Mouse (Mus musculus): ENCODE results near the gene Cdk6. TPM values are rescaled to one million over a fixed set of nuclear protein-coding genes. Genes with fewer than 3 reads are reported as not detected.

The Cdk6 gene
- 10 to 100 TPM; 55.5 to 56.4 TPM for total RNA-seq (2023)

GRCm38 (mm10) chr5:3341111-3341911 lies at the start of gene Cdk6:
TSS of gene Cdk6 (plus strand) at chr5:3341485.

GRCm38 (mm10) chr5:3543629-3544479 lies 202.6 kb downstream of the Cdk6 start, which contains the start of gene Fam133b:
TSS of gene Fam133b (plus strand) at chr5:3543833.

GRCm38 (mm10) chr5:3571266-3571665 lies 230.0 kb downstream of the Cdk6 start, which contains the start of gene 1700109H08Rik:
TSS of gene 1700109H08Rik (plus strand) at chr5:3571566.

Other genes with a start within 250 kb of the Cdk6 start
- gene Fam133b, start 202.3 kb downstream of the Cdk6 start, total RNA-seq (2023), result 10 to 100 TPM; 26.4 to 32.2 TPM
- gene 1700109H08Rik, start 230.1 kb downstream of the Cdk6 start, total RNA-seq (2023), result 10 to 100 TPM in 1 of 2 experiments, 1 to 10 TPM in 1; 5.5 to 10.3 TPM

Data from neutrophil, adult 83 days (primary cell).